Mouse (Mus musculus): Measurements from ENCODE around the gene Tbc1d4. TPM values are rescaled to one million over a fixed set of nuclear protein-coding genes. Genes with fewer than 3 reads are reported as not detected.
"Not testable (repeated sequence)": the region's sequence is repeated elsewhere in the genome, so short reads cannot be mapped to it uniquely, and the experiment has no call there.

Gene Tbc1d4
- total RNA-seq, 2 experiments from 2014 or later: 36.8 to 39.9 TPM

- no peak for DNase-seq
Observed at GRCm38 (mm10) chr14:101595301-101596080, 13.5 kb downstream of the Tbc1d4 start.

- DNase-seq: no peak
Observed at GRCm38 (mm10) chr14:101594001-101594400, 15.0 kb downstream of the Tbc1d4 start.

GRCm38 (mm10) chr14:101593340-101593739 is 15.7 kb downstream of the Tbc1d4 start:
- no peak for DNase-seq

GRCm38 (mm10) chr14:101591101-101591500 is 17.9 kb downstream of the Tbc1d4 start:
- DNase-seq: peak; percentile 19

- not testable (repeated sequence) for DNase-seq
Observed at GRCm38 (mm10) chr14:101588209-101588991, 20.6 kb downstream of the Tbc1d4 start.

- not testable (repeated sequence) for DNase-seq
Observed at GRCm38 (mm10) chr14:101587366-101588040, 21.5 kb downstream of the Tbc1d4 start.

GRCm38 (mm10) chr14:101586096-101586495 is 22.9 kb downstream of the Tbc1d4 start:
- peak; percentile 17 for DNase-seq

GRCm38 (mm10) chr14:101575651-101576050 is 33.3 kb downstream of the Tbc1d4 start:
- DNase-seq: no peak

- DNase-seq: no peak
Observed at GRCm38 (mm10) chr14:101574536-101574935, 34.5 kb downstream of the Tbc1d4 start.

- DNase-seq: no peak
Observed at GRCm38 (mm10) chr14:101573107-101573614, 35.8 kb downstream of the Tbc1d4 start.

- peak; percentile 36 for DNase-seq
Observed at GRCm38 (mm10) chr14:101568828-101569227, 40.2 kb downstream of the Tbc1d4 start.

GRCm38 (mm10) chr14:101566717-101567116 is 42.3 kb downstream of the Tbc1d4 start:
- DNase-seq: no peak

- no peak for DNase-seq
Observed at GRCm38 (mm10) chr14:101565661-101566060, 43.3 kb downstream of the Tbc1d4 start.

GRCm38 (mm10) chr14:101561251-101561701 is 47.7 kb downstream of the Tbc1d4 start:
- peak; percentile 41 for DNase-seq

GRCm38 (mm10) chr14:101559446-101559845 is 49.5 kb downstream of the Tbc1d4 start:
- no peak for DNase-seq

GRCm38 (mm10) chr14:101548885-101549573 is 60.0 kb downstream of the Tbc1d4 start:
- DNase-seq: no peak

- DNase-seq: no peak
Observed at GRCm38 (mm10) chr14:101541863-101542262, 67.1 kb downstream of the Tbc1d4 start.

GRCm38 (mm10) chr14:101541141-101541540 is 67.8 kb downstream of the Tbc1d4 start:
- DNase-seq: no peak

- DNase-seq: no peak
Observed at GRCm38 (mm10) chr14:101540466-101540865, 68.5 kb downstream of the Tbc1d4 start.

GRCm38 (mm10) chr14:101537906-101538305 is 71.1 kb downstream of the Tbc1d4 start:
- DNase-seq: no peak

- no peak for DNase-seq
Observed at GRCm38 (mm10) chr14:101537413-101537812, 71.6 kb downstream of the Tbc1d4 start.

GRCm38 (mm10) chr14:101532090-101532695 is 76.8 kb downstream of the Tbc1d4 start:
- no peak for DNase-seq
